Mouse (Mus musculus): ENCODE measurements around the gene Mob1a. TPM values are rescaled to one million over a fixed set of nuclear protein-coding genes. Genes with fewer than 3 reads are reported as not detected.

Mob1a gene
- polyA plus RNA-seq, 1 experiment from 2014 or later = 50.7 TPM

DNA sequence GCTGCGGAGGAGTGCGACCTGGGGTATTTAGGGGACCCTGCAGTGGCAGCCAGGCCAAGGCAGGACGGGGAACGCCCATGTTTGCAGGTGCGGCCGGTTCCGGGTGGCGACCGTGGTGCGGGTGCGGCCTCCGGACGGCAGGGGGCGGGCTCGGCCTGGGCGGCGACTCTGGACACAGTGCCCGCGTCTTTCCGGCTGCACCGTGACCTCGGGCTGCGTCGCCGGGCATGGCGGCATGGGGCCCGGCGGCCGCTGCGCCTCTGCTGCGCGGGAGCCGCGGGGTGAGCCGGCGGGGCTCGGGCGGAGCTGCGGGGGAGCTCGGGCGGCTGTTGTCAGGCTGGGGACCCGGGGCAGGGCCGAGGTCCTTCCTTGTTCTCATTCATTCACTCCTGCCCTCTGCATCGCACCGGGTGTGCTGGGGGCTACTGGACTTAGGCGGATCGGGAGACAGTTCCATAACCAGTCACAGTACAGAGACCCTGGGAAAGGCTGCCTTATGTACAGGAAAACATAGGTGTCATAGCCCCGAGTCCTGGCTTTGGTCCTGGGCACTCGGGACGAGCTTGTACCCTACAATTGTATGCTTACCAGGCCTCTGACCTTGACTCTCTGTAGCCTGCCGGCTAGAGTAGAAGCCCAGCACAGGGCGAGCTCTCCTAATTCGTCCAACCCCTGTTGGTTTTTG is 23.6 kb downstream of the Mob1a start:
- WGBS = under 1% methylated on average over 53 of the region's 53 CpGs
- no peaks in the 10 kb centered on the region for H3K27me3 ChIP-seq (ENCODE audit: insufficient read depth, poor library complexity, severe bottlenecking)

GRCm38 (mm10) chr6:83350172-83350571 is 24.4 kb downstream of the Mob1a start:
- peak overlapping the region; percentile 93 for H3K27ac ChIP-seq

More for the DNA sequence above, 23.6 kb downstream of the Mob1a start:
- H3K36me3 ChIP-seq = peaks cover 25% of the 10 kb centered on the region
- H3K9me3 ChIP-seq = no peaks in the 10 kb centered on the region
- H3K4me3 ChIP-seq = peak overlapping the region; percentile 76
- H3K27ac ChIP-seq = peak overlapping the region; percentile 93
- H3K4me1 ChIP-seq = peaks cover 22% of the 10 kb centered on the region
- peak; percentile 95 for DNase-seq (ENCODE audit: low spot score)

GRCm38 (mm10) chr6:83350851-83351405 is 25.1 kb downstream of the Mob1a start:
- Histone ChIP-seq H3K4me3 (peak overlapping the region; percentile 76; the same call in 1 of the 2 replicates), H3K27ac (peak overlapping the region; percentile 93), H3K36me3 (peaks cover 40% of the 10 kb centered on the region), H3K27me3 (ENCODE audit: insufficient read depth, poor library complexity, severe bottlenecking) (no peaks in the 10 kb centered on the region), H3K4me1 (peaks cover 22% of the 10 kb centered on the region), H3K9me3 (no peaks in the 10 kb centered on the region)
- DNase-seq (ENCODE audit: low spot score) = peak; percentile 70
- WGBS = 88% methylated on average over 16 of the region's 16 CpGs

More at GRCm38 (mm10) chr6:83350172-83350571, 24.4 kb downstream of the Mob1a start:
- DNase-seq (ENCODE audit: low spot score) = peak; percentile 74
- Histone ChIP-seq H3K9me3 (no peaks in the 10 kb centered on the region), H3K4me3 (peak overlapping the region; percentile 76), H3K4me1 (peaks cover 22% of the 10 kb centered on the region), H3K27me3 (ENCODE audit: insufficient read depth, poor library complexity, severe bottlenecking) (no peaks in the 10 kb centered on the region), H3K36me3 (peaks cover 33% of the 10 kb centered on the region)
- WGBS = 80% methylated on average over 7 of the region's 7 CpGs

- Histone ChIP-seq H3K36me3 (peaks cover 42% of the 10 kb centered on the region), H3K9me3 (no peaks in the 10 kb centered on the region), H3K27me3 (ENCODE audit: insufficient read depth, poor library complexity, severe bottlenecking) (no peaks in the 10 kb centered on the region), H3K4me1 (peaks cover 26% of the 10 kb centered on the region), H3K4me3 (no peak overlapping the region), H3K27ac (peak overlapping the region; percentile 93; the same call in 1 of the 2 replicates)
- DNase-seq (ENCODE audit: low spot score) = peak; percentile 92
- 78% methylated on average over 7 of the region's 7 CpGs for WGBS
These were observed 25.8 kb downstream of the Mob1a start for GRCm38 (mm10) chr6:83351490-83352160.

- Histone ChIP-seq H3K4me3 (no peak overlapping the region), H3K9me3 (no peaks in the 10 kb centered on the region), H3K36me3 (peaks cover 54% of the 10 kb centered on the region), H3K27me3 (ENCODE audit: insufficient read depth, poor library complexity, severe bottlenecking) (no peaks in the 10 kb centered on the region), H3K4me1 (peaks cover 31% of the 10 kb centered on the region), H3K27ac (peak overlapping the region; percentile 4; the same call in 1 of the 2 replicates)
- peak; percentile 61 for DNase-seq (ENCODE audit: low spot score)
- 93% methylated on average over 24 of the region's 24 CpGs for WGBS
These were observed 27.0 kb downstream of the Mob1a start for GRCm38 (mm10) chr6:83352666-83353410.

GRCm38 (mm10) chr6:83354856-83355781 is 29.3 kb downstream of the Mob1a start:
- WGBS = 88% methylated on average over 9 of the region's 9 CpGs
- H3K9me3 ChIP-seq = no peaks in the 10 kb centered on the region
- DNase-seq (ENCODE audit: low spot score) = peak; percentile 64
- no peaks in the 10 kb centered on the region for H3K27me3 ChIP-seq (ENCODE audit: insufficient read depth, poor library complexity, severe bottlenecking)
- H3K4me3 ChIP-seq = no peak overlapping the region
- no peak overlapping the region for H3K27ac ChIP-seq
- H3K4me1 ChIP-seq = peaks cover 20% of the 10 kb centered on the region
- peaks cover 76% of the 10 kb centered on the region for H3K36me3 ChIP-seq

DNA sequence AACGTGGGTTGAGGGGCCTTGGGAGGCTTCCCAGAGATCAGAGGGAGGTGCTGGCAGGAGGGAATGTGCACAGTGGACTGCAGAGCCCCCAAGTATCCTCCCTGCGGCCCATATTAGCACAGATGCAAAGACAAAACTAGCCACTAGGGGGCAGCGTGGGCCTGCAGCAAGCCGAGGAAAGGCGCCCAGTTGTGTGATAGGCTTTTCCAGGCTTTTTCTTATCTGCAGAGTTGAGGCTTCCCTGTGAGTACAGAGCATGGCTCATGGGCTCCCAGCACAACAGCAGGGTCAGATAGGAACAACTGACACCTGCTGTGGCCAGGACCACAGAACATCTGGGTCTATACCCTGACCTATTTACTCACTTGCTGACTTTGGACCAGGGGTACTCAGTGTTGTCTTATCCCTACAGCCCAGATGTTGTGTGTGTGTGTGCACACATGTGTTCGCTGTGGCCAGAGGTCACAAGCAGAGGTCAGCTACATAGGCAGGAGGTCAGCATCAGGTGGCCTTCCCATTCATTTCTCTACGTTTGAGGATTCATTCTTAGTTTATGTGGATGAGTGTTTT is 30.8 kb downstream of the Mob1a start:
- no peak overlapping the region for H3K27ac ChIP-seq
- H3K27me3 ChIP-seq (ENCODE audit: insufficient read depth, poor library complexity, severe bottlenecking) = no peaks in the 10 kb centered on the region
- DNase-seq (ENCODE audit: low spot score) = peak; percentile 90
- peaks cover 87% of the 10 kb centered on the region for H3K36me3 ChIP-seq
- H3K4me1 ChIP-seq = peaks cover 9% of the 10 kb centered on the region
- 27% methylated on average over 7 of the region's 7 CpGs for WGBS
- H3K4me3 ChIP-seq = no peak overlapping the region
- H3K9me3 ChIP-seq = no peaks in the 10 kb centered on the region

DNA sequence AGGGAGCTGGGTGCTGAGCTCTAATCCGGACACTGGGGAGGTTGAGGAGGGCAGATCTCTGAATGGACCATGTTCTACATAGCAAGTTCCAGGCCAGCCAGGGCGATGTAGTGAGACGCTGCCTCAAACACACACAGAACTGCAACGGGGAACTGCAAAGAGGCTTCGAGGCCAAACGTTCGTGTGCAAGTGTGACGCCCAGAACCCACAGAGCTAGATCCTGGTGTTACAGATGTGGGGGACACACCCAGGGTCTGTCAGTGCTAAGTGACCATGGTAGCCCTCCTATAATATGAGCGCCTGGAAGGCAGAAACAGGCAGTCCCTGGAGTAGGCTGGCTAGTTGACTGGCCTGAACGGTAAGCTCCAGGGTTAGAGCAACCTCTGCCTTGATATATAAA is 31.6 kb downstream of the Mob1a start:
- Histone ChIP-seq H3K27me3 (ENCODE audit: insufficient read depth, poor library complexity, severe bottlenecking) (no peaks in the 10 kb centered on the region), H3K36me3 (peaks cover 88% of the 10 kb centered on the region), H3K4me1 (peaks cover 12% of the 10 kb centered on the region), H3K4me3 (no peak overlapping the region), H3K27ac (no peak overlapping the region), H3K9me3 (no peaks in the 10 kb centered on the region)
- peak; percentile 68 for DNase-seq (ENCODE audit: low spot score)
- WGBS = 91% methylated on average over 10 of the region's 10 CpGs

DNA sequence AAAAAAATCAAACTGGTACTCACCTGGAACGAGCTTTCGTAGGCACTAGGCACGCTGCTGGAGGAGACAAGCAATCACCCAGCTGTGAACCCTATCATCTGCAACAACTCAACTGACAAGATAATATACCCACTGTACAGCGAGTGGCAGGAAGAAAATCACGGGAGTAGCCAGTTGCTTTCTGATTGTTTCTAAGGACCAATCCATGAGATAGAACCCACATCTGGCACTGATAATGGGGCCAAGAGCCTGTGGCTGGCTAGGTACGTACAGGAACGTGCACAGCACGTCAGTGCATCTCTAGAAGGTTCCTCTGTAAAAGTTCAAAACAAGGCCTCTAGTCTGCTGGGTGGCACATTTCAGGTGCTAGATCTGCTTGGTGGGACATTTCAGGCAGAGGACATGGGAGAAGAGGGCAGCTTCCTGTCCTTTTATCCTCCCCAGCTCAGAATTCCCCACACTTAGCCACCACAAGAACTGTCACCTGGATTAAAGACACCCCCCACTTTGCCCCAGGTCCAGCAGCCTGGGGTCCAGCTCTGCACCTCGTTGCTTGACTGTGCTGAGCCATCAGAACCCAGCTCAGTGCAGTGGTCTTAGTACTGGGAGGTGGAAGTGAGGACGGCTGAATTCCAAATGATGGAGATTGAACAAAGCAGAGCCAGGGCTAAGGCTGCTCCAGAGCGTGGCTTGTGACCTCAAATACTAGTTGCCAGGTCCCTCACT is 35.9 kb downstream of the Mob1a start:
- H3K36me3 ChIP-seq = peaks cover 80% of the 10 kb centered on the region
- no peak for DNase-seq (ENCODE audit: low spot score)
- H3K4me1 ChIP-seq = peaks cover 11% of the 10 kb centered on the region
- H3K27ac ChIP-seq = no peak overlapping the region
- H3K9me3 ChIP-seq = no peaks in the 10 kb centered on the region
- H3K27me3 ChIP-seq (ENCODE audit: insufficient read depth, poor library complexity, severe bottlenecking) = no peaks in the 10 kb centered on the region
- no peak overlapping the region for H3K4me3 ChIP-seq
- 73% methylated on average over 11 of the region's 11 CpGs for WGBS

GRCm38 (mm10) chr6:83363075-83363474 is 37.3 kb downstream of the Mob1a start:
- H3K4me1 ChIP-seq = peaks cover 5% of the 10 kb centered on the region; the same call in 1 of the 2 replicates
- H3K27ac ChIP-seq = no peak overlapping the region
- no peaks in the 10 kb centered on the region for H3K9me3 ChIP-seq
- H3K4me3 ChIP-seq = no peak overlapping the region
- H3K27me3 ChIP-seq (ENCODE audit: insufficient read depth, poor library complexity, severe bottlenecking) = no peaks in the 10 kb centered on the region
- 85% methylated on average over 12 of the region's 12 CpGs for WGBS
- peaks cover 79% of the 10 kb centered on the region for H3K36me3 ChIP-seq
- DNase-seq (ENCODE audit: low spot score) = no peak

- no peak for DNase-seq (ENCODE audit: low spot score)
- peaks cover 94% of the 10 kb centered on the region for H3K36me3 ChIP-seq
- 90% methylated on average over 21 of the region's 21 CpGs for WGBS
- H3K4me1 ChIP-seq = 0 out of 2 replicates have a peak, but pooled peaks cover 7% of the 10 kb centered on the region
- H3K27me3 ChIP-seq (ENCODE audit: insufficient read depth, poor library complexity, severe bottlenecking) = no peaks in the 10 kb centered on the region
- H3K27ac ChIP-seq = no peak overlapping the region
- no peak overlapping the region for H3K4me3 ChIP-seq
- no peaks in the 10 kb centered on the region for H3K9me3 ChIP-seq
These were observed 44.6 kb downstream of the Mob1a start for GRCm38 (mm10) chr6:83370316-83370965.
